Comparison of ENCODE assay signal across 26 mouse cellular contexts in the genomic region with DNA sequence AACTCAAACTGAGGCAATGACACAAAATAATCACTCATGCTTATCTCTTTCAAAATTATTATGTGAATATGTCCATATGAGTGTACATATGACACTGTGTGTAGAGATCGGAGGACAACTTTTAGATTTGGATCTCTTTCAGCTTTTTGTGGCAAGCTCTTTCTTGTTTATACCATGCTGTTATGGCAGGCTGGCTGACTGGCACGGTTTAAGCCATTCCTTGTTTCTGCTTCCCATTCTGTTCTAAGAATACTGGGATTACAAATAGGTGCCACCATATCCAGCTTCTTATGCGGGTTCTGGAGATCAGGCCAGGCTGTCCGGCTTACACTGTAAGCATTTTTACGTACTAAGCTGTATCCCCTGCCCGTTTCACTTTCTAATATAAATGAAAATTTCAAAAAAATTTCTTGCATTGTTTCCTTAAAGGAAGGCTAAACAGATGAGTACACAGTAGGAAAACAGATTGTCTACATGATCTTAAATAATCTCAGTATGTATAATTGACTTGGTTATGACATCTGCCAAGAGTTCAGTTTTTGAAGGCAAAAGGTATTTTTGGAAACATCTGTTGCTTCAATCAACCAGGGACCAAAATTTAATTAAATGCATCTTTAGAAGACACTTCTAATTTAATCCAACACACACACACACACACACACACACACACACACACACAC.
DNase-seq lines count a peak whose midpoint lies in the region; ATAC-seq and TF ChIP-seq lines count a peak whose summit lies in the region.
"Had no signal": no experiment of that assay in that cellular context is flagged by ENCODE, and none has a peak within 500 bp of the region (broad histone marks: within the 10 kb centered on the region; RNA-seq: fewer than 3 reads in every experiment).

No protein-coding gene starts in this region.

- H3K36me3 ChIP-seq in forebrain, embryonic 14.5 days (ENCODE audit: control insufficient read depth, insufficient read depth, low read length) = no peaks in the 10 kb centered on the region
- H3K36me3 ChIP-seq in forebrain, embryonic 11.5 days (ENCODE audit: control insufficient read depth, insufficient read depth, low read length) = no peaks in the 10 kb centered on the region
- H3K36me3 ChIP-seq in forebrain, postnatal 0 days (ENCODE audit: insufficient read depth) = no peaks in the 10 kb centered on the region
- H3K36me3 ChIP-seq in forebrain, embryonic 15.5 days = no peaks in the 10 kb centered on the region
- H3K36me3 ChIP-seq: embryonic facial prominence, embryonic 13.5 days; embryonic facial prominence, embryonic 15.5 days; G1E had no signal

- no peak overlapping the region for H3K4me3 ChIP-seq in forebrain, embryonic 14.5 days (ENCODE audit: low read depth, low read length)
- no peak overlapping the region for H3K4me3 ChIP-seq in forebrain, embryonic 11.5 days (ENCODE audit: low read depth, low read length)
- no peak overlapping the region for H3K4me3 ChIP-seq in forebrain, postnatal 0 days (ENCODE audit: low read depth, low read length)
- no peak overlapping the region for H3K4me3 ChIP-seq in forebrain, embryonic 15.5 days
- H3K4me3 ChIP-seq: embryonic facial prominence, embryonic 13.5 days; embryonic facial prominence, embryonic 15.5 days; erythroblast, embryonic 14.5 days; gastrocnemius, adult 2 months had no signal

- no peak for DNase-seq in cerebellum, adult 9-11 months
- DNase-seq in cerebellum, postnatal 14 days = peak; percentile 11
- DNase-seq in cerebellum, adult 9-10 months = no peak
- DNase-seq in forebrain, embryonic 14.5 days (ENCODE audit: low spot score) = peak; percentile 11
- DNase-seq in forebrain, embryonic 11.5 days (ENCODE audit: low spot score) = no peak
- peak; percentile 66 for DNase-seq in forebrain, postnatal 0 days
- DNase-seq: adrenal gland, adult 8-10 months; adrenal gland, postnatal 14 days; adrenal gland, postnatal 36 days; B cell, adult 2 months; cerebellum, adult 11-12 months; cerebellum, adult 8-10 months; cerebellum, postnatal 36 days; embryo, embryonic 11 days; gastrocnemius, adult 2 months; gastrocnemius, postnatal 10 days had no signal

- no peak overlapping the region for H3K9ac ChIP-seq in forebrain, embryonic 14.5 days (ENCODE audit: low read length)
- H3K9ac ChIP-seq in forebrain, embryonic 11.5 days (ENCODE audit: low read length) = no peak overlapping the region
- H3K9ac ChIP-seq in forebrain, postnatal 0 days = no peak overlapping the region
- H3K9ac ChIP-seq in forebrain, embryonic 15.5 days (replicated peaks) = no peak overlapping the region
- H3K9ac ChIP-seq: embryonic facial prominence, embryonic 13.5 days; embryonic facial prominence, embryonic 15.5 days had no signal

- H3K27ac ChIP-seq in forebrain, embryonic 14.5 days (ENCODE audit: low read depth, low read length) = no peak overlapping the region
- H3K27ac ChIP-seq in forebrain, embryonic 11.5 days (ENCODE audit: low read depth, low read length) = no peak overlapping the region
- H3K27ac ChIP-seq in forebrain, postnatal 0 days (ENCODE audit: low read depth, low read length) = no peak overlapping the region
- H3K27ac ChIP-seq in forebrain, embryonic 15.5 days (replicated peaks) = no peak overlapping the region; the same call in 1 of the 2 replicates
- H3K27ac ChIP-seq: embryonic facial prominence, embryonic 13.5 days; embryonic facial prominence, embryonic 15.5 days; gastrocnemius, adult 2 months had no signal

- WGBS in forebrain, embryonic 14.5 days = 85% methylated on average over 6 of the region's 6 CpGs
- 91% methylated on average over 6 of the region's 6 CpGs for WGBS in forebrain, embryonic 11.5 days
- 66% methylated on average over 6 of the region's 6 CpGs for WGBS in forebrain, postnatal 0 days
- WGBS in forebrain, embryonic 15.5 days = 84% methylated on average over 6 of the region's 6 CpGs

- no peaks in the 10 kb centered on the region for H3K27me3 ChIP-seq in forebrain, embryonic 14.5 days (replicated peaks; ENCODE audit: control insufficient read depth, insufficient read depth, low read length)
- H3K27me3 ChIP-seq in forebrain, embryonic 11.5 days (ENCODE audit: control insufficient read depth, insufficient read depth, low read length) = no peaks in the 10 kb centered on the region
- H3K27me3 ChIP-seq in forebrain, postnatal 0 days (ENCODE audit: insufficient read depth, low read length) = no peaks in the 10 kb centered on the region
- no peaks in the 10 kb centered on the region for H3K27me3 ChIP-seq in forebrain, embryonic 15.5 days
- H3K27me3 ChIP-seq: CH12.LX; embryonic facial prominence, embryonic 13.5 days; embryonic facial prominence, embryonic 15.5 days; Patski had no signal

- TF ChIP-seq CTCF in forebrain, postnatal 0 days (IDR thresholded peaks at IDR 0.05; ENCODE audit: low read depth) = no peak

- no peaks in the 10 kb centered on the region for H3K9me3 ChIP-seq in forebrain, embryonic 14.5 days (replicated peaks; ENCODE audit: control insufficient read depth, low read length)
- no peaks in the 10 kb centered on the region for H3K9me3 ChIP-seq in forebrain, embryonic 11.5 days (ENCODE audit: control insufficient read depth, low read length)
- no peaks in the 10 kb centered on the region for H3K9me3 ChIP-seq in forebrain, postnatal 0 days (ENCODE audit: low read length)
- H3K9me3 ChIP-seq in forebrain, embryonic 15.5 days = no peaks in the 10 kb centered on the region
- H3K9me3 ChIP-seq: embryonic facial prominence, embryonic 13.5 days; embryonic facial prominence, embryonic 15.5 days; G1E had no signal

- H3K4me1 ChIP-seq in forebrain, embryonic 14.5 days (ENCODE audit: control insufficient read depth, insufficient read depth, low read length) = no peaks in the 10 kb centered on the region
- H3K4me1 ChIP-seq in forebrain, embryonic 11.5 days (replicated peaks; ENCODE audit: control insufficient read depth, insufficient read depth, low read length) = no peaks in the 10 kb centered on the region
- no peaks in the 10 kb centered on the region for H3K4me1 ChIP-seq in forebrain, postnatal 0 days (ENCODE audit: insufficient read depth)
- no peaks in the 10 kb centered on the region for H3K4me1 ChIP-seq in forebrain, embryonic 15.5 days
- H3K4me1 ChIP-seq: embryonic facial prominence, embryonic 13.5 days; embryonic facial prominence, embryonic 15.5 days had no signal

- peak; percentile 36; the same call in 1 of the 2 replicates for ATAC-seq in cerebellum, adult (ENCODE audit: insufficient number of reproducible peaks, low FRiP score, low TSS enrichment)
- no peak for ATAC-seq in forebrain, embryonic 14.5 days
- ATAC-seq in forebrain, embryonic 11.5 days (replicated peaks; ENCODE audit: low FRiP score) = no peak
- ATAC-seq in forebrain, postnatal 0 days = peak; percentile 91
- ATAC-seq in forebrain, embryonic 15.5 days (replicated peaks) = no peak; the same call in 1 of the 2 replicates
- ATAC-seq: activated CD4-positive, CD25-positive, alpha-beta regulatory T cell, adult 4 months; CD4-positive, CD25-positive, alpha-beta regulatory T cell, adult 4 months; Patski had no signal

- no peak overlapping the region for H3K4me2 ChIP-seq in forebrain, embryonic 14.5 days (ENCODE audit: low read length)
- no peak overlapping the region for H3K4me2 ChIP-seq in forebrain, embryonic 11.5 days (ENCODE audit: low read depth, low read length, severe bottlenecking)
- no peak overlapping the region for H3K4me2 ChIP-seq in forebrain, postnatal 0 days (ENCODE audit: low read depth)
- H3K4me2 ChIP-seq in forebrain, embryonic 15.5 days (replicated peaks) = no peak overlapping the region
- H3K4me2 ChIP-seq: embryonic facial prominence, embryonic 13.5 days; embryonic facial prominence, embryonic 15.5 days had no signal

Comparison
In these comparisons a context has a peak if more than half of its experiments do, and no peak if none do; other contexts are left out.
1. ATAC-seq: peak in cerebellum, adult (single experiment) and forebrain, postnatal 0 days (single experiment); none in forebrain, embryonic 14.5 days (single experiment), forebrain, embryonic 11.5 days (single experiment) and forebrain, embryonic 15.5 days (single experiment).
2. DNase-seq: peak in cerebellum, postnatal 14 days (2 of 2), forebrain, embryonic 14.5 days (single experiment) and forebrain, postnatal 0 days (single experiment); none in cerebellum, adult 9-11 months (single experiment), cerebellum, adult 9-10 months (single experiment) and forebrain, embryonic 11.5 days (single experiment).